Mouse (Mus musculus): ENCODE data around the gene Ap1ar. TPM values are rescaled to one million over a fixed set of nuclear protein-coding genes. Genes with fewer than 3 reads are reported as not detected.

Ap1ar gene
- polyA plus RNA-seq, 1 experiment from 2014 or later: 38.3 TPM

DNA sequence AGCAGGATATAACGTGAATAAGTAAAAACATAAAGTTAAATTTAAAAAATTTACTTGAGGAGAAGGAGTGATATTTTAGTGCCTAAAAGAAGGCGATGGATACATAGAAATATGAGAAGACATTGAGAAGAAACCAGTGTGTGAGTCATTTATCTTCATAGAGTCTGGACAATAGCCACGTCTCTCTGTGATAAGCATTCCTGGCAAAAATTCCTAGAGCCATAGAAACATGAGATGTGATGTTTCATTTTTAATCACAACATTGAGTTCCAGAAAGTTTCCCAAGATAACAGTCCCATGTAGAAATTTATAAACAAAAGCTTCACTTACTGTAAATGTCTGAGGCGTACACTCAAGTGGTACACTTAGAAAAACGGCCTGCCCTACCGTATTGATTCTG lies 54.4 kb downstream of the Ap1ar start:
- Histone ChIP-seq H3K27ac (ENCODE audit: low read length) (no peak overlapping the region), H3K4me2 (ENCODE audit: low read depth, low read length) (no peak overlapping the region), H3K27me3 (ENCODE audit: control insufficient read depth, insufficient read depth, low read depth, low read length) (no peaks in the 10 kb centered on the region), H3K9ac (ENCODE audit: low read length) (no peak overlapping the region), H3K4me1 (replicated peaks; ENCODE audit: control insufficient read depth, insufficient read depth, low read length) (no peaks in the 10 kb centered on the region), H3K4me3 (ENCODE audit: low read length) (no peak overlapping the region), H3K9me3 (ENCODE audit: control insufficient read depth, low read length) (no peaks in the 10 kb centered on the region), H3K36me3 (ENCODE audit: control insufficient read depth, insufficient read depth, low read length) (no peaks in the 10 kb centered on the region)
- ATAC-seq (ENCODE audit: low read depth): no peak
- WGBS: 53% methylated on average over 6 of the region's 6 CpGs

DNA sequence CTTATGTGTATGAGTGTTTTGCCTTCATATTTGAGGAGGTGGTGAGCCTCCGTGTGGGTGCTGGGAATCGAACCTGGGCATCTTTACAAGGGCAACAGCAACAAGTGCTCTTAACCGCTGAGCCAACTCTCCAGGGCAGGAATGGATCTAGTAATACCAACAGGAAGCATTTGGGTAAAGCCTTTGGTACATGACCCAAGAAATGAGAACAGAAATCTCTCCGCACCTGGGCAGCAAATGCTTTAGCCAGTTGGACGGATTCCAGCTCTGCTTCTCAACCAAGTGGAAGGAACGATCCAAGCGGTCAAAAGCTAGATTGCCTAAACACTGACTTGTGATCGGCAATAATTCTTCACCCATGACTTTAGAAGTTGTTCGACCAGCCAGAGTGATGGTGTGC lies 56.4 kb downstream of the Ap1ar start:
- Histone ChIP-seq H3K9ac (ENCODE audit: low read length) (no peak overlapping the region), H3K4me3 (ENCODE audit: low read length) (no peak overlapping the region), H3K36me3 (ENCODE audit: control insufficient read depth, insufficient read depth, low read length) (no peaks in the 10 kb centered on the region), H3K4me2 (ENCODE audit: low read depth, low read length) (no peak overlapping the region), H3K27ac (ENCODE audit: low read length) (no peak overlapping the region), H3K27me3 (ENCODE audit: control insufficient read depth, insufficient read depth, low read depth, low read length) (no peaks in the 10 kb centered on the region), H3K4me1 (replicated peaks; ENCODE audit: control insufficient read depth, insufficient read depth, low read length) (no peaks in the 10 kb centered on the region), H3K9me3 (ENCODE audit: control insufficient read depth, low read length) (no peaks in the 10 kb centered on the region)
- 86% methylated on average over 9 of the region's 9 CpGs for WGBS
- ATAC-seq (ENCODE audit: low read depth): no peak

DNA sequence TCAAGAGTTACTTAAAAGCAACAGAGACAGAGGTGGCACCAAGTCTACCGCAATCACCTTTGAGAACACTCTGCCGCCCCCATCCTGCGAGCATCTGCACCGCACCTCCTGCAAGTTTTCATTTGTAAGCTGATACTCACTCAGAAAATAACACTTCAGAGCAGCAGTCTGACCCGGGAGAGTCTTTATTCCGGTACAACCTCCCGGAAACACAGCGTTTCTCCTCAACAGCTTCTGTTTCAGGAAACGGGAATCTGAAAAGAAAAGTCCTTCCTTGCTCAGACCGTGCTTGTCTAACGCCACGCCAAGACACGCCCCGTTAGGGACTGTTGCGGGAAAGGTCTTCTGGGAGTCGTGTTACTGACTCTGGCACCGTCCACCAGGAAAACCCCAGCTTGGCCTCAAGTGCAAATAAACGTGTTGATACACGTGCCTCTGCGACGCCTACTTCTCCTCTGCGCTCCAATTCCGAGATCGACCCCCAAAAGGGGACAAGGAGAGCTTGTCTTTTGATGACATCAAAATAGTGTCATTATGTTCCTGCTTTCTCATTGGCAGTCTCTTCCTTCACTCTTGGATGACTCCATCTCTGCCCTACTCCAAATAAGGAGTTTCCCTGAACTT lies 57.2 kb downstream of the Ap1ar start, which contains the start of gene Alpk1:
Alpk1 (minus strand) TSS at position 507 of the 624 bp plus-strand sequence.
- Histone ChIP-seq H3K9ac (ENCODE audit: low read length) (peak within 1 kb of the TSS; percentile 62), H3K4me2 (ENCODE audit: low read depth, low read length) (peak within 1 kb of the TSS; percentile 75), H3K36me3 (ENCODE audit: control insufficient read depth, insufficient read depth, low read length) (no peaks in the 10 kb centered on the region), H3K27ac (ENCODE audit: low read length) (peak within 1 kb of the TSS; percentile 59), H3K4me1 (replicated peaks; ENCODE audit: control insufficient read depth, insufficient read depth, low read length) (no peaks in the 10 kb centered on the region), H3K4me3 (ENCODE audit: low read length) (peak within 1 kb of the TSS; percentile 60), H3K27me3 (ENCODE audit: control insufficient read depth, insufficient read depth, low read depth, low read length) (no peaks in the 10 kb centered on the region), H3K9me3 (ENCODE audit: control insufficient read depth, low read length) (no peaks in the 10 kb centered on the region)
- ATAC-seq (ENCODE audit: low read depth): peak; percentile 87
- WGBS: under 1% methylated on average over 24 of the region's 24 CpGs

DNA sequence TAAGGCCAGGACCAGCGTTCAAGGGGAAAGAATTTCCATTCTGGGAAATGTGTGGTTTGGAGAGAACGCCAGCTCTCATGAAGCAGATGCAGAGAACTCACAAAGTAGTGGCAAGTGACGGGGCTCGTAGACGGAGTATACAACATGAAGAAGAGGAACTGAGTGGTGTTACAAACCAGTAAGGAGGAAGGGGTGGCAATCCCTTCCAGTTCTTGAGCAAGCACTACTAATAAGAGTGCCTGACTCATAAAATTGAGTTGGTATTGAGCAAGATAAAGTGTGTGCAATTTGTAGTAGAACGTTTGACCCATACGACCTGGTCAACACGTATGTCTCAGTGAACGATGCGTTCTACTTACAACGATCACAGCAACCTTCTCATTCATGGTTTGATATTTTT lies 68.2 kb downstream of the Ap1ar start:
- H3K4me2 ChIP-seq (ENCODE audit: low read depth, low read length): no peak overlapping the region
- no peak overlapping the region for H3K4me3 ChIP-seq (ENCODE audit: low read length)
- H3K9ac ChIP-seq (ENCODE audit: low read length): no peak overlapping the region
- H3K27me3 ChIP-seq (ENCODE audit: control insufficient read depth, insufficient read depth, low read depth, low read length): no peaks in the 10 kb centered on the region
- no peaks in the 10 kb centered on the region for H3K4me1 ChIP-seq (replicated peaks; ENCODE audit: control insufficient read depth, insufficient read depth, low read length)
- H3K36me3 ChIP-seq (ENCODE audit: control insufficient read depth, insufficient read depth, low read length): no peaks in the 10 kb centered on the region
- no peaks in the 10 kb centered on the region for H3K9me3 ChIP-seq (ENCODE audit: control insufficient read depth, low read length)
- 82% methylated on average over 11 of the region's 11 CpGs for WGBS
- no peak overlapping the region for H3K27ac ChIP-seq (ENCODE audit: low read length)
- no peak for ATAC-seq (ENCODE audit: low read depth)

DNA sequence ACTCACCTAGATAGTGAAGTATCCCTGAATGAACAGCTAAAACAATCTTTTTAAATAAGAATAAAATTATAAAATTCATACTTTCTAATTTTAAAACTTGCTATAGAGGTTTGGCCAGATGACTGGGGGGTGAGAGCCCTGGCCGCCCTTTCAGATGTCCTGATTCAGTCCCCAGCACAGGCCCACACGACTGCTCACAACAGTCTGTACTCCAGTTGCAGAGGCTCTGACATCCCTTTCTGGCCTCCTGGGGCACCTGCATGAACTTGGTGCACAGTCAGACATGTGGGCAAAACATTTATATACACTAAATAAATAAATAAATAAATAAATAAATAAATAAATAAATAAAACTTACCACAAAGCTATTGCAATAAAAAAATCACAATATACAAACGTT lies 71.4 kb downstream of the Ap1ar start:
- 60% methylated on average over 3 of the region's 3 CpGs for WGBS
- Histone ChIP-seq H3K27ac (ENCODE audit: low read length) (no peak overlapping the region), H3K9me3 (ENCODE audit: control insufficient read depth, low read length) (no peaks in the 10 kb centered on the region), H3K4me1 (replicated peaks; ENCODE audit: control insufficient read depth, insufficient read depth, low read length) (no peaks in the 10 kb centered on the region), H3K27me3 (ENCODE audit: control insufficient read depth, insufficient read depth, low read depth, low read length) (no peaks in the 10 kb centered on the region; the same call in none of the 2 replicates), H3K4me3 (ENCODE audit: low read length) (no peak overlapping the region), H3K9ac (ENCODE audit: low read length) (no peak overlapping the region), H3K36me3 (ENCODE audit: control insufficient read depth, insufficient read depth, low read length) (no peaks in the 10 kb centered on the region), H3K4me2 (ENCODE audit: low read depth, low read length) (no peak overlapping the region)
- no peak for ATAC-seq (ENCODE audit: low read depth)

DNA sequence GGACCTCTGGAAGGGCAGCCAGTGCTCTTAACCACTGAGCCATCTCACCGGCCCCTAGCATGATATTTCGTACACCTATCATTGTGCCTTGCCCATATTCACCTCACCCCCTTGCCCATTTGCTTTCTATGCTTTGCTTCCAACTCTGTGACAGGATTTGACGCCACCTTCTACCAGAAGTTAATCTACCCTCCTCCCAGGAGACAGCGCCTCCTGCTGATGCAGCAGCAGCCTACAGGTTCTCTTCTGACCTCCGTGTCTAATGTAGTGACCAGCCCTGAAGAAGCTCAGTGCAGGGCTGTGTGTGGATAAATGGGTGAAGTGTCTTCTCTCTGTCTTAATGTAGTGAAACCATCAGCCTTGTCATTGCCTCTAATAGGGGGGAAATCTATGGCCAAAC lies 72.8 kb downstream of the Ap1ar start:
- H3K4me1 ChIP-seq (replicated peaks; ENCODE audit: control insufficient read depth, insufficient read depth, low read length): no peaks in the 10 kb centered on the region
- no peak for ATAC-seq (ENCODE audit: low read depth)
- H3K36me3 ChIP-seq (ENCODE audit: control insufficient read depth, insufficient read depth, low read length): no peaks in the 10 kb centered on the region
- no peak overlapping the region for H3K27ac ChIP-seq (ENCODE audit: low read length)
- no peak overlapping the region for H3K4me3 ChIP-seq (ENCODE audit: low read length)
- WGBS: 63% methylated on average over 5 of the region's 5 CpGs
- no peak overlapping the region for H3K4me2 ChIP-seq (ENCODE audit: low read depth, low read length)
- H3K27me3 ChIP-seq (ENCODE audit: control insufficient read depth, insufficient read depth, low read depth, low read length): peaks cover 3% of the 10 kb centered on the region
- H3K9me3 ChIP-seq (ENCODE audit: control insufficient read depth, low read length): no peaks in the 10 kb centered on the region
- H3K9ac ChIP-seq (ENCODE audit: low read length): no peak overlapping the region

DNA sequence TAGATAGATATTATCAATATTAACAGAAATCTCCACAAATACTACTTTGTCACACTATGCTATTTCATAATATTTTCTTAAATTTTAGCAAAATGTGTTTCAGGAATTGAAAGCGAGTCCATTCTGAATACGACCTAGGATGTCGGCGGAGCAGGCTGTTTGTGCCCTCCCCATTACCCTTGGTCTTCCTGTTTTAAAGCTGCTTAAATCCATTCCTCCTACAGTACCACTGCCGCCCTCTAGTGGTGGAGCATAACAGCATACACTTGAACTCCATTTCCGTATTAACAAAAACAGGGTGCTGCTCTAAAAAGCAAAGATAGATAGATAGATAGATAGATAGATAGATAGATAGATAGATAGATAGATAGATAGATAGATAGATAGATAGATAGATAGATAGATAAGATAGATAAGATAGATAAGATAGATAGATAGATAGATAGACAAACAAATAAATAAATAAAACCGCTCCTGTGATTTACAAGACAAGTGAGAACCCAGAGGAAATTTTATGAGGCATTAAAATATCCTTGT lies 74.2 kb downstream of the Ap1ar start:
- Histone ChIP-seq H3K27ac (ENCODE audit: low read length) (no peak overlapping the region), H3K9me3 (ENCODE audit: control insufficient read depth, low read length) (no peaks in the 10 kb centered on the region), H3K4me2 (ENCODE audit: low read depth, low read length) (no peak overlapping the region), H3K36me3 (ENCODE audit: control insufficient read depth, insufficient read depth, low read length) (no peaks in the 10 kb centered on the region), H3K27me3 (ENCODE audit: control insufficient read depth, insufficient read depth, low read depth, low read length) (peaks cover 6% of the 10 kb centered on the region), H3K4me3 (ENCODE audit: low read length) (no peak overlapping the region), H3K9ac (ENCODE audit: low read length) (no peak overlapping the region), H3K4me1 (replicated peaks; ENCODE audit: control insufficient read depth, insufficient read depth, low read length) (no peaks in the 10 kb centered on the region)
- peak; percentile 65; the same call in 1 of the 2 replicates for ATAC-seq (ENCODE audit: low read depth)
- 19% methylated on average over 7 of the region's 7 CpGs for WGBS

DNA sequence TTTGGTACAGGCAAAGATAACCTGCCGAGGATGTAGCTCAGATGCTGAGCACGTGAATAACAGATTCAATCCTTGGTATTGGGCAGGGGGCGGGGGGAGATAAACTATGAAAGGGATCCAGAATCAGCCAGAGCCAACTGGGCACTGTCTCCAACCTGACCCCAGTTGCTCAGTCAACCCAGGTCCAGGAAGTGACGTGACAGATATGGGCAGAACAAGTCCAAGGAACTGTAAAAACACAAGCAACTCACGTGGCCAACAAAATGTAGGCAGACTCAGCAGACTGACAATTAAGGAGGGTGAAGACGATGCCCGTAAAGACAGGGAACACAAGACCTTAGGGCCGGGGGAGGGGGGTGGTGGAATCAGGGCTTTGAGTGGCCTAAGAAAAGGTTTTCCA lies 74.9 kb downstream of the Ap1ar start:
- WGBS: 65% methylated on average over 8 of the region's 8 CpGs
- ATAC-seq (ENCODE audit: low read depth): no peak

DNA sequence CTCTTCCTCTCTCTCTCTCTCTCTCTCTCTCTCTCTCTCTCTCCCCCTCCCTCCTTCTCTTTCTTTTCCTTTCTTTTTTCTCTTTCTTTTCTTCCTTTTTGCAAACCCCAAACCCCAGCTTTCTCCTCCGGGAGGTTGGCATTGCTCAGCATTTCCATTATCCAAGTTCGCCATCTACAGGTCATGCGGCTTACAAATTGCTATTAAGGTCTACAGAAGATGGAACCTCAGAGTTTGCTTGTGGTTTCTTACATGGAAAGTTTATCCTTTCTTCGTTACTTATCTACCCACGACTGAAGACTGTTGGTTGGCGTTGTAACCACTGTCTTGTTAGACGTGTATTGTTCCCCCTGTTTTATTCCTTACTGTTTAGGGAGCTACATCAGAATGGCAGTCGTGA lies 78.1 kb downstream of the Ap1ar start:
- Histone ChIP-seq H3K27me3 (ENCODE audit: control insufficient read depth, insufficient read depth, low read depth, low read length) (peaks cover 10% of the 10 kb centered on the region), H3K9me3 (ENCODE audit: control insufficient read depth, low read length) (no peaks in the 10 kb centered on the region), H3K4me2 (ENCODE audit: low read depth, low read length) (no peak overlapping the region), H3K4me3 (ENCODE audit: low read length) (no peak overlapping the region), H3K4me1 (replicated peaks; ENCODE audit: control insufficient read depth, insufficient read depth, low read length) (no peaks in the 10 kb centered on the region), H3K36me3 (ENCODE audit: control insufficient read depth, insufficient read depth, low read length) (no peaks in the 10 kb centered on the region), H3K9ac (ENCODE audit: low read length) (no peak overlapping the region), H3K27ac (ENCODE audit: low read length) (no peak overlapping the region)
- WGBS: 17% methylated on average over 8 of the region's 8 CpGs
- peak; percentile 52; the same call in 1 of the 2 replicates for ATAC-seq (ENCODE audit: low read depth)

More for the DNA sequence above, 74.9 kb downstream of the Ap1ar start:
- no peak overlapping the region for H3K9ac ChIP-seq (ENCODE audit: low read length)
- H3K27me3 ChIP-seq (ENCODE audit: control insufficient read depth, insufficient read depth, low read depth, low read length): peaks cover 6% of the 10 kb centered on the region
- H3K36me3 ChIP-seq (ENCODE audit: control insufficient read depth, insufficient read depth, low read length): no peaks in the 10 kb centered on the region
- H3K4me3 ChIP-seq (ENCODE audit: low read length): no peak overlapping the region
- H3K4me2 ChIP-seq (ENCODE audit: low read depth, low read length): no peak overlapping the region
- H3K27ac ChIP-seq (ENCODE audit: low read length): no peak overlapping the region
- no peaks in the 10 kb centered on the region for H3K4me1 ChIP-seq (replicated peaks; ENCODE audit: control insufficient read depth, insufficient read depth, low read length)
- no peaks in the 10 kb centered on the region for H3K9me3 ChIP-seq (ENCODE audit: control insufficient read depth, low read length)
